Mouse (Mus musculus) forebrain, embryonic 11.5 days (tissue): Measurements from ENCODE around the gene Phldb1. TPM values are rescaled to one million over a fixed set of nuclear protein-coding genes. Genes with fewer than 3 reads are reported as not detected.

Experiments
- ATAC-seq: fragments of 200-750 bp; cut with Nextera tagmentation; replicated peaks from 2 replicates; pipeline ENCODE4 v1.8.0; 2017; ENCODE audit warnings: moderate TSS enrichment; ENCODE audit not compliant: low FRiP score
- DNase-seq: peaks from one replicate; pipeline ENCODE4 v3.0.0-alpha.2; 2017; ENCODE audit warnings: low spot score
- H3K27ac ChIP-seq: fragments of 300-500 bp; sonication (generic); 2 replicates; pipeline ENCODE4 v1.5.1; 2014; ENCODE audit warnings: low read depth, low read length
- H3K27me3 ChIP-seq: fragments of 300-500 bp; sonication (generic); 2 replicates; pipeline ENCODE4 v1.6.1; 2014; ENCODE audit warnings: mild to moderate bottlenecking, low read length, mixed read lengths; ENCODE audit not compliant: control insufficient read depth, insufficient read depth
- H3K36me3 ChIP-seq: fragments of 300-500 bp; sonication (generic); 2 replicates; pipeline ENCODE4 v1.6.1; 2014; ENCODE audit warnings: mild to moderate bottlenecking, low read length, moderate library complexity, mixed read lengths; ENCODE audit not compliant: control insufficient read depth, insufficient read depth
- H3K4me1 ChIP-seq: fragments of 300-500 bp; sonication (generic); replicated peaks from 2 replicates; pipeline ENCODE4 v1.6.1; 2014; ENCODE audit warnings: low read length, mixed read lengths; ENCODE audit not compliant: control insufficient read depth, insufficient read depth
- H3K4me2 ChIP-seq: fragments of 300-500 bp; sonication (generic); 2 replicates; pipeline ENCODE4 v1.6.1; 2014; ENCODE audit warnings: low read depth, mild to moderate bottlenecking, low read length, moderate library complexity, mixed read lengths; ENCODE audit not compliant: severe bottlenecking
- H3K4me3 ChIP-seq: fragments of 300-500 bp; sonication (generic); 2 replicates; pipeline ENCODE4 v1.5.1; 2014; ENCODE audit warnings: low read depth, low read length
- H3K9ac ChIP-seq: fragments of 300-500 bp; sonication (generic); 2 replicates; pipeline ENCODE4 v1.6.1; 2014; ENCODE audit warnings: low read length
- H3K9me3 ChIP-seq: fragments of 300-500 bp; sonication (generic); 2 replicates; pipeline ENCODE4 v1.6.1; 2016; ENCODE audit warnings: low read length, mixed read lengths; ENCODE audit not compliant: control insufficient read depth
- WGBS: fragments of 180-500 bp; shearing (Covaris S2); extraction: QIAGEN DNeasy Blood & Tissue Kit; methylation state at CpG from one replicate; pipeline ENCODE4 v1.1.7; 2014; 5-methylcytosine and 5-hydroxymethylcytosine counted together
- polyA plus RNA-seq: library from polyadenylated mRNA; unstranded; fragments of >200 nt; fragmentation: Nextera tagmentation; extraction: Ambion mirVana; gene quantifications from 2 replicates; pipeline ENCODE4 v1.2.1, GENCODE M21; 2014

Phldb1 gene
- polyA plus RNA-seq, 1 experiment from 2014 or later: 46.0 TPM

DNA sequence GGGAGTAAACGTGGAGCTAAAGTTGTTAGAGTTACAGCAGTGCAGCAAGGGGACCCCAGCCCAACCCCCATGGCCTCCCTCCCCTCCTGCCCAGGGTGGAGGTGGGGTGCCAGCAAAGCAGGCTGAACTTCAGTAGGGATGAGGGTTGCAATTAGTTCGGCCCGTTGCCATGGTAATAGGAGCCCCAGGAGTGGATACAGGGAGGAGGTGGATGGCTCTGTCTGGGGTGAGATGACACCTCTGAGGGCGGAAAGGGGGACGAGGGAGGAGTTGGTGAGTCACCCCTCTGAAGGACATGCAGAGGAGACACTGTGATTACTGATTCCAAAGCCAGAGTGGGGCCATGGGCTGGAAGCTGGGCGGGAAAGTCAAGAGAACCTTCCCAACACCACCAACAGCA is 26.1 kb downstream of the Phldb1 start:
- H3K4me2 ChIP-seq: peak overlapping the region; percentile 74
- WGBS: 22% methylated on average over 6 of the region's 6 CpGs
- H3K27ac ChIP-seq: no peak overlapping the region
- ATAC-seq (peak; percentile 43; the same call in 1 of the 2 replicates), DNase-seq (no peak)
- no peaks in the 10 kb centered on the region for H3K9me3 ChIP-seq
- H3K27me3 ChIP-seq: 0 out of 2 replicates have a peak, but pooled peaks cover 2% of the 10 kb centered on the region
- H3K4me3 ChIP-seq: peak overlapping the region; percentile 32
- H3K36me3 ChIP-seq: peaks cover 2% of the 10 kb centered on the region; the same call in 1 of the 2 replicates
- H3K9ac ChIP-seq: peak overlapping the region; percentile 50
- H3K4me1 ChIP-seq: peaks cover 12% of the 10 kb centered on the region

DNA sequence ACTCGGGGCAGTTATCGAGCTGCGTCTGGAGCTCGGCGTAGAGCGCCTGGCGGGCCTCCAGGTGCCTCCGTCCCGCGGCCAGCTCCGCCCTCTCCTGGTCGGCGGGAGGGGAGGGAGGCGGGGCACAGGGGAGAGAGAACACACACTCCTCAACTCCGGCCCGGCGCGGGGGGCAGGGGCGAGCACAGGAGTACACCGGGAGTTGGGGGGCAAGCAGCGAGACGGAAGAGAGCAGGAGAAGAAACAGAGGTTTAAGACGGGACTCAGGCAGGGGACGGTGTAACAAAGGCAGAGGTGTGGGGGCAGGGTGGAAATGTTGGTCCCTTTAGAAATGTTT is 26.6 kb downstream of the Phldb1 start:
- Histone ChIP-seq H3K27me3 (0 out of 2 replicates have a peak, but pooled peaks cover 2% of the 10 kb centered on the region), H3K9me3 (no peaks in the 10 kb centered on the region), H3K4me2 (peak overlapping the region; percentile 74), H3K27ac (no peak overlapping the region), H3K4me1 (peaks cover 12% of the 10 kb centered on the region), H3K4me3 (peak overlapping the region; percentile 32), H3K36me3 (peaks cover 2% of the 10 kb centered on the region; the same call in 1 of the 2 replicates), H3K9ac (peak overlapping the region; percentile 50)
- peak; percentile 83 for DNase-seq
- peak; percentile 76 for ATAC-seq
- WGBS: 2% methylated on average over 23 of the region's 24 CpGs

DNA sequence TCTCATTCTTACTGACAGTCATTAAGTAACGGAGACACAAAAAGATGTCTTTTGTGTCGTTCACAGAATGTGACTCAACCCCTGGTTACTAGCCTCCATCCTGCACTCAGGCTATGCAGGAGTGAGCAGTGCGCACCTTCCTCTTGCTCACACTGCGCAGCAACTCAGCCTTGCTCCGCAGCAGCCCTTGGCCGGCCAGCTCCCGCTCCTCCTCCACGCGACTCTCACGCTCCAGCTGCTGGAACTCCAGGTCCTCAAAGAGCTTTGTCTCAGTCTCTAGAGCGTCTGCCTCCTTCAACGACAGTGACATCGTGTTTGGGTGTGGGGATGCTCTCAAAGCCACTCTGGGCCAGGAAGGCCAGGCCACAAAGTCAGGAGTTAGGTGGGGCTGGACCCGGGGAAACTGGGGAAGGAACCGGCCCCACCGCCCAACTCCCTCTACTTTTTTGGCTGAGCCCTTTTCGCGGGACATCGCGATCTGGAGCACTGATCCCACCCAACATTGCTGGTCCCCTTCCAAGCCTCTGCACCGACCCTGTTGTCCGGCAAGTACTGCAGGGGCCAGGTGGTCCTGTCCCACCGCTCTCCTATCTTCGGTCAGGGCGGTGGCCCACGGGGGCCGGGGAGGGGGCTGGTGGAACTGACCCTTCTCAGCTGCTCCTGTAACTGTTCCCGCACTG is 27.1 kb downstream of the Phldb1 start:
- no peak overlapping the region for H3K27ac ChIP-seq
- ATAC-seq: peak; percentile 57

DNA sequence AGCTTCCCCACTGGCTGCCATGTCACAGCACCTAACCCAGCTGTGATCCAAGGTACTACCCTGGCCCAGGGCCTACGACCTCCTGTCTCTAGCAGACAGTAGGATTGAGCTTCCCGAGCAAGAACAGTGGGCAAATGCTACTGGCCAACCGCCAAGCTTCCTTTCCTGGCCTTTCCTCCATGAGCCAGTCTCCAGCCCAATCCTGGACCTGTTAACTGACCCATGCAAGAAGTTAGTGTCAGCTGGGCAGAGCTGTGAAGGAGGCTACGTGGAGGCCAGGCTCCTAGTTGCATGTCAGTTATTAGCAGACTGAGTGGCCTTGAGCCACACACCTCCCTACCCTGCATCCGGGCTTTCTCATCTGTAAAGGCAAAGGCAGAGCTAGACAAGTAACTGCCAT is 35.3 kb downstream of the Phldb1 start:
- peaks cover 3% of the 10 kb centered on the region; the same call in 1 of the 2 replicates for H3K36me3 ChIP-seq
- H3K27ac ChIP-seq: no peak overlapping the region
- no peak overlapping the region for H3K9ac ChIP-seq
- no peak overlapping the region for H3K4me3 ChIP-seq
- DNase-seq (no peak), ATAC-seq (no peak)
- H3K4me1 ChIP-seq: no peaks in the 10 kb centered on the region
- WGBS: 92% methylated on average over 5 of the region's 5 CpGs
- H3K27me3 ChIP-seq: no peaks in the 10 kb centered on the region
- H3K9me3 ChIP-seq: no peaks in the 10 kb centered on the region
- H3K4me2 ChIP-seq: no peak overlapping the region

More for the DNA sequence above, 27.1 kb downstream of the Phldb1 start:
- Histone ChIP-seq H3K4me3 (peak overlapping the region; percentile 32), H3K9ac (peak overlapping the region; percentile 50), H3K9me3 (no peaks in the 10 kb centered on the region), H3K27me3 (0 out of 2 replicates have a peak, but pooled peaks cover 2% of the 10 kb centered on the region), H3K36me3 (peaks cover 2% of the 10 kb centered on the region; the same call in 1 of the 2 replicates), H3K4me1 (peaks cover 12% of the 10 kb centered on the region), H3K4me2 (peak overlapping the region; percentile 74)
- DNase-seq: peak; percentile 59
- WGBS: 17% methylated on average over 28 of the region's 28 CpGs

DNA sequence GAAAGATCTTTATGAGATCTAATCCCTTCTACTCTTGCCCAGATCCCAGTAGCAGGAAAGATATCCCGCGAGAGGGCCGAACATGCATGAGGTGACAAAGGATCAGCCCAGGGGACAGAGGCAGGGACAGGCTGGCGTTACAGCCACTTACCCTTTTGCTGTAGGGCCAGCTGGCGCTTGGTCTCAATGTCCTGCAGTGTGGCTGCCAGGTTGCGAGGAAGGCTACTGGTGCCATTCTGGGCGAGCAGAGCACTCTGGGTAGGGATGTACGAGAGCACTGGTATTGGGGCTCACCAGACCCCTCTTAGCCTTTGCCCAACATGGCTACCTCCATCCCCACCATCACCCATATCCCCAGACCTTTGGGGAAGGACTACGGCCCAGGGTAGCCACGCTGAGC is 35.8 kb downstream of the Phldb1 start:
- no peaks in the 10 kb centered on the region for H3K4me1 ChIP-seq
- no peak overlapping the region for H3K4me3 ChIP-seq
- H3K4me2 ChIP-seq: no peak overlapping the region
- no peaks in the 10 kb centered on the region for H3K27me3 ChIP-seq
- no peak for ATAC-seq
- WGBS: 89% methylated on average over 10 of the region's 10 CpGs
- peaks cover 4% of the 10 kb centered on the region; the same call in 1 of the 2 replicates for H3K36me3 ChIP-seq
- no peak overlapping the region for H3K9ac ChIP-seq
- DNase-seq: no peak
- no peak overlapping the region for H3K27ac ChIP-seq
- no peaks in the 10 kb centered on the region for H3K9me3 ChIP-seq

DNA sequence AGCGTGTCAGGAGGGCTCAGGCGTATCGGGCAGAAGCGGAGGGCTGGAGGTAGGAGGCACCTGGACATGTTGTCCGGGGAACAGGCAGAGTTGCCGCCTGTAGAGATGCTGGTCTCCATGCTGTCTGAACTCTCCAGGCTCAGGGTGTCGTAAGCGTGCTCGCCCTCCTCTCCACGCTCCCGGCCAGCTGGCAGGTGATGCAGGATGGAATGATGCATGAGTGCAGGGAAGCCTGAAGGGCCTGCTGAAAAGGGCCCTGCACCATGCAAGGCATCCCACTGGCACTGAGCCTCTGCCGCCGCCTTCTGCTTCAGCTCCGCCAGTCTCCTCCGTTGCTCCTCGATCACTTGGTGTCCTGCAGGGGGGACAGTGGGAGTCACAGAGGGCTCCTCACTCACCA is 37.1 kb downstream of the Phldb1 start:
- DNase-seq (no peak), ATAC-seq (no peak)
- Histone ChIP-seq H3K4me1 (no peaks in the 10 kb centered on the region), H3K9ac (no peak overlapping the region), H3K9me3 (no peaks in the 10 kb centered on the region), H3K4me2 (no peak overlapping the region), H3K36me3 (peaks cover 9% of the 10 kb centered on the region; the same call in 1 of the 2 replicates), H3K27ac (no peak overlapping the region), H3K4me3 (no peak overlapping the region), H3K27me3 (no peaks in the 10 kb centered on the region)
- 96% methylated on average over 16 of the region's 16 CpGs for WGBS

DNA sequence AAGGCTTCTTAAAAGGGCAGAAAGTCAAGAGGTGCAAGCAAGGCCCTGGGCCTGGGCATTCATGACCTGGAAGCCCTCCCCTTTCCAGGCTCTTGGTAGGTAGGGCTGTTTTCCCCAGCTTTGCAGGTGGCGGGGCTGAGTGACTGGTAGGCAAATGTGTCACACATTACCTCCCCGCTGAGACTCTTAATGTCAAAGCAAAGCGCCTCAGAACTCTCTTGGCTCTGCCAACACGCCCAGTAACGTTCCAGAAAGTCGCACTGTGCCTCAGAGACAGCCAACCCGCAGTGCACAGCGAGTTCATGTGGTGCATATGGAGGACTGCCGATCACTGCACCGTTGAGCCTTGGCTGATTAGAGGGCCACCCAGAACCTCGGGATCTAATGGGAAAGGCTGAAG is 41.9 kb downstream of the Phldb1 start:
- H3K27me3 ChIP-seq: no peaks in the 10 kb centered on the region
- DNase-seq (no peak), ATAC-seq (no peak)
- H3K4me1 ChIP-seq: no peaks in the 10 kb centered on the region
- no peaks in the 10 kb centered on the region for H3K9me3 ChIP-seq
- peaks cover 9% of the 10 kb centered on the region; the same call in 1 of the 2 replicates for H3K36me3 ChIP-seq
- 94% methylated on average over 11 of the region's 11 CpGs for WGBS
- no peak overlapping the region for H3K27ac ChIP-seq
- H3K9ac ChIP-seq: no peak overlapping the region
- no peak overlapping the region for H3K4me3 ChIP-seq
- no peak overlapping the region for H3K4me2 ChIP-seq

DNA sequence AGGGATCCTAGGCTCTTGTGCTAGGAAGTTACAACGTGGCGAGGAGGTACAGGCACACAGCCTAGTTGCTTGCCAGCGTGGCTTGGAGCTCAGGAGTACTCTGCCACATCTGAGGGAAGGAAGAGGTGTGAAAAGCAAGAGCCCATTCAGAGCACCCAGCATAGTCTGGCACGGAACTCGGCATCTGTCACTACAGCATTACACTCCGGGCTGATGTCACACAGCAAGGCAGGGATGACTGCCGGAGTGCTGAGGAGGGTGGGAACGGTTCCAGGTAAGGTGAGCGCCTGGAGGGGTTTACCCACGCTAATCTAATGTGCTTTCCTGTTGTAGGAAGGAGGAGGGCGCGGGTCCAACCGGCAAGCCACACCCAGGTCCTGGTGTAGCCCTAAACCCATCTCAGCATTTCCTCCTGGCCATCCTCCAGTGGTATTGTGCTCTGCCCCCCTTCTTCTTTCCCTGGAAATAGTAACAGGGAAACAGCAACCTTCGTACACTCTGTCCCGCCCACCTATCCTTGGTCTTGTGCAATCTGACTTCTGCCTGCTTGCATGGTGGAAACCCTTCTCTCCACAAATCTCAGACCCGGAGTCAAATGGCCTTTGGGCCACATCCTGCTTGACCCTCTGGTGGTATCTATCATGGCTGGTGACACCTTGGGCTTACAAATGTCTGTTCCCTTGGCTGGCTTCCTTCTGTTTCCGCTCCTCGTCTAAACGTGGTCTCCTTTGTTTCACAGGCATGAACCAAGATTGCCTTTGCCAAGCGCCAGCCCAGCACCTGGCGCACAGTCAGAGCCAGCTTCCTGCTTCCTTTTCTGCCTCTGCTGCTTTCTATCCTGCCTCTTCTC is 43.1 kb downstream of the Phldb1 start:
- Histone ChIP-seq H3K27ac (no peak overlapping the region), H3K9me3 (no peaks in the 10 kb centered on the region), H3K4me1 (no peaks in the 10 kb centered on the region), H3K9ac (no peak overlapping the region), H3K4me3 (no peak overlapping the region), H3K36me3 (peaks cover 5% of the 10 kb centered on the region; the same call in 1 of the 2 replicates), H3K4me2 (no peak overlapping the region), H3K27me3 (no peaks in the 10 kb centered on the region)
- DNase-seq: no peak
- ATAC-seq: no peak
- 88% methylated on average over 21 of the region's 21 CpGs for WGBS
